Mouse (Mus musculus) forebrain, embryonic 16.5 days (tissue): Measurements from ENCODE around the gene Slc25a21. TPM values are rescaled to one million over a fixed set of nuclear protein-coding genes. Genes with fewer than 3 reads are reported as not detected.

Source experiments
- ATAC-seq: fragments of 200-750 bp; cut with Nextera tagmentation; 2 replicates; pipeline ENCODE4 v1.8.0; 2017; ENCODE audit warnings: mild to moderate bottlenecking, moderate library complexity
- H3K27ac ChIP-seq: fragments of 300-500 bp; sonication (generic); 2 replicates; pipeline ENCODE4 v1.5.1; 2014; ENCODE audit warnings: low read length, control low read depth
- H3K27me3 ChIP-seq: fragments of 300-500 bp; sonication (generic); replicated peaks from 2 replicates; pipeline ENCODE4 v1.6.1; 2014; ENCODE audit warnings: low read length; ENCODE audit not compliant: control insufficient read depth, insufficient read depth
- H3K36me3 ChIP-seq: fragments of 300-500 bp; sonication (generic); 2 replicates; pipeline ENCODE4 v1.6.1; 2014; ENCODE audit not compliant: control insufficient read depth, insufficient read depth
- H3K4me1 ChIP-seq: fragments of 300-500 bp; sonication (generic); replicated peaks from 2 replicates; pipeline ENCODE4 v1.6.1; 2014; ENCODE audit warnings: low read length; ENCODE audit not compliant: control insufficient read depth, insufficient read depth
- H3K4me2 ChIP-seq: fragments of 300-500 bp; sonication (generic); 2 replicates; pipeline ENCODE4 v1.6.1; 2014; ENCODE audit warnings: mild to moderate bottlenecking, low read length, control low read depth
- H3K4me3 ChIP-seq: fragments of 300-500 bp; sonication (generic); replicated peaks from 2 replicates; pipeline ENCODE4 v1.5.1; 2014; ENCODE audit warnings: mild to moderate bottlenecking, low read length, control low read depth
- H3K9ac ChIP-seq: fragments of 300-500 bp; sonication (generic); replicated peaks from 2 replicates; pipeline ENCODE4 v1.6.1; 2014; ENCODE audit warnings: low read depth, low read length, control low read depth
- H3K9me3 ChIP-seq: fragments of 300-500 bp; sonication (generic); 2 replicates; pipeline ENCODE4 v1.6.1; 2016; ENCODE audit warnings: low read length; ENCODE audit not compliant: control insufficient read depth
- WGBS: fragments of 180-500 bp; shearing (Covaris S2); extraction: QIAGEN DNeasy Blood & Tissue Kit; methylation state at CpG from one replicate; pipeline ENCODE4 v1.1.7; 2014; 5-methylcytosine and 5-hydroxymethylcytosine counted together
- polyA plus RNA-seq: library from polyadenylated mRNA; unstranded; fragments of >200 nt; fragmentation: Nextera tagmentation; extraction: Ambion mirVana; gene quantifications from 2 replicates; pipeline ENCODE4 v1.2.1, GENCODE M21; 2015

Gene Slc25a21
- polyA plus RNA-seq, 1 experiment from 2014 or later: not detected

DNA sequence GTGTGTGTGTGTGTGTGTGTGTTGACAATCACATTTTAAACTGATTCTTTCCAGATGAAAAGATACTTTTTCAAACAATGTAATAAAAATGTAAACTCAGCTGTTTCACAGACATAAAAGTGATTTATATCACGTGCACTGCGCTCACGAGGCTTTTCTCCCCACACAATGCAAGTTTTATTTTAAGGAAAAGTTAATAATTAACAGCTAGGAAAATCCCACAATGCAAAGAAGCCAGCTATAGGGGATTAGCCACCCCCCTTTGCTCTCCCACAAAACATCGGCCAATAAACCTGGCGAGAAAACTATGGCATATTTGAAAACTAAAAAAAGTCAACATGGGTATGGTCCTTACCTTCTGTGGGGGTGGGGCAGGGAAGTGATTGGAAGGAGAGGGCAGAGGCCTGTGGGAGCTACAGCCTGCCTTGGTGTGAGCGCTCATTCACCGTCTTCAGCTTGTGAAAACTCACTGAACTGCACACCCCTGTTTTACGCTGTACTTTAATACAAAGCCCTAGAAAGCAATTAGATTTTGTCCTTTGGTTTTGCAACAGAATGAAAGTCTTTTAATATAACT lies 369.4 kb downstream of the Slc25a21 start:
- Histone ChIP-seq H3K4me1 (peaks cover 5% of the 10 kb centered on the region; the same call in 1 of the 2 replicates), H3K4me2 (no peak overlapping the region), H3K9me3 (no peaks in the 10 kb centered on the region), H3K9ac (no peak overlapping the region), H3K4me3 (no peak overlapping the region), H3K36me3 (no peaks in the 10 kb centered on the region), H3K27me3 (no peaks in the 10 kb centered on the region), H3K27ac (no peak overlapping the region)
- WGBS: 48% methylated on average over 8 of the region's 8 CpGs
- ATAC-seq: no peak

DNA sequence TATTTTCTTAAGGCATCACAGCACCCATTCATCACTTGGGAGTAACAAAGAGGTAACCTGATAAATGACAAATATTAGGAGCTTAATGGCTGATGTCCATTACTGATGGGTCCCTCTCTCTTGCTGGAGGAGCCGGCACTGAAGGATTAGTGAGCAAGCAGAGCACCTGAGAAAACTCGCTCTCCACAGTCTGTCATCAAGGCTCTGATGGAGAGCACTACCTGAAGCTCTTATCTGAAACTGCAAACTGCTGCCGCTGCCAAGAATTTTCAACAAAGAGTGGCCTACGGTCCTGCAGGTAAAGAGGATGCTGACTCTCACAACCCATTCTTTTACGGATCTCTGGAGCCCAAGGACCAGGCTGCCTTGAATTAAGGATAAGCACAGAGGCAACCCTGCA lies 372.6 kb downstream of the Slc25a21 start:
- Histone ChIP-seq H3K27ac (no peak overlapping the region), H3K4me3 (no peak overlapping the region), H3K36me3 (no peaks in the 10 kb centered on the region), H3K4me2 (no peak overlapping the region), H3K4me1 (peaks cover 5% of the 10 kb centered on the region; the same call in 1 of the 2 replicates), H3K9me3 (no peaks in the 10 kb centered on the region), H3K9ac (no peak overlapping the region), H3K27me3 (no peaks in the 10 kb centered on the region)
- ATAC-seq: no peak
- 72% methylated on average over 5 of the region's 5 CpGs for WGBS

DNA sequence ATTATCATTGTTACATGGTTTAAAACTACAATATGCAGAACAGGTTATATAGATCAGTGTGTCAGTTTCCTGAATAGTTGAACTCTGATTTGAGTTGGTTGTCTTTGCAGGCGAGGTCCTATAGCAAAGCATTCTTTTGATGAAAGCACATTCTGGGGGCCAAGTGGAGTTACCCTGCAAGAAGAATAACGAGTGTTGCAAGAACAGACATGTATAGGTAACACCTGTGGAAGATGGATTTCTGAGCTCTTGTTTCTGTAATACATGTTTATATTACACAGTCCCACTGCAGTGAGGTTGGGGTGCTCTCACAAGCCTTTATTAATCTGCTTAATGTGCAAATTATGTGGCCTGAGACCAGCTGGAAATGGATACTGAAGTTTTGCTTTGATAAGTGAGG lies 375.1 kb downstream of the Slc25a21 start:
- Histone ChIP-seq H3K4me3 (no peak overlapping the region), H3K9me3 (no peaks in the 10 kb centered on the region), H3K9ac (no peak overlapping the region), H3K4me2 (no peak overlapping the region), H3K4me1 (no peaks in the 10 kb centered on the region), H3K27me3 (no peaks in the 10 kb centered on the region), H3K36me3 (no peaks in the 10 kb centered on the region), H3K27ac (no peak overlapping the region)
- ATAC-seq: no peak
- 51% methylated on average over 2 of the region's 2 CpGs for WGBS

DNA sequence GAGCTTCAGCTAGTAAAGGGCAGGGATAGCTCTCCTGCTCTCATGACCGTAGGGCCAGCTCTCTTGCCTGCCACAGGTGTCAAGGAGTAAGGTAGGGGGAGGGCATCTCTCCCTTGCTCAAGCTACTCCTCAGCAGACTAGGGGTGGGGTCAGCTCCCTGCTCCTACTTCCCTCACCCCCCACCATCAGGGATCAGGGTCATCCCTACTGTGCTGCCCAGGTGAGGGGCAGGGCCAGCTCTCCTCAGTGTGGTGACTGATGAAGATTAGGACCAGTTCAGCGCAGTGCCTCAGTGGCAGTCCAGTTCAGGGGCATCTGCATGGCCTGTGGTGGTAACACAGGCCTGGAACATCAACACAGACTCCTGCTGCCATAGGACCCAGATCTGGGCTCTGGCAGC lies 376.7 kb downstream of the Slc25a21 start:
- Histone ChIP-seq H3K9me3 (no peaks in the 10 kb centered on the region), H3K27ac (no peak overlapping the region), H3K36me3 (no peaks in the 10 kb centered on the region), H3K9ac (no peak overlapping the region), H3K27me3 (no peaks in the 10 kb centered on the region), H3K4me3 (no peak overlapping the region), H3K4me2 (no peak overlapping the region), H3K4me1 (no peaks in the 10 kb centered on the region)
- WGBS: 90% methylated on average over 2 of the region's 2 CpGs
- ATAC-seq: no peak; the same call in 1 of the 2 replicates

DNA sequence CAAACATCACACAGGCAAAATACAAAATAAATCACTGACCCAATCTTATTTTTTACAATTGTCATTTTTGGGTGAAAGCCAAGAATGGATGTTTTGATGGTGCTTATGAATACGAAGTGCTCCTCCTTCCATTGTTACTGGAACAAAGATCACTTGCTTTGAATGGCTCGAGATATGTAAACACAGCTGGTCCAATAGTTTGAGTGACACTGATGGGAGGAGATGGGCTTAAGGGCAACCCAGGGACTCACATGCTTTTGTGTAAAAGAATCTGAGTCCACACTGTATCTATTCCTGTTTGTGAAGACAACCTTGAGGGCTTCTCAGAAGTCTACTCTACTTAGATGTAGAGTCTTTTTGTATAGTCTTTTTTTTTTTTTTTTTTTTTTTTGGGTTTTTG lies 389.8 kb downstream of the Slc25a21 start:
- Histone ChIP-seq H3K27ac (no peak overlapping the region), H3K4me2 (no peak overlapping the region), H3K9ac (no peak overlapping the region), H3K27me3 (no peaks in the 10 kb centered on the region), H3K36me3 (no peaks in the 10 kb centered on the region), H3K4me1 (no peaks in the 10 kb centered on the region), H3K9me3 (no peaks in the 10 kb centered on the region), H3K4me3 (no peak overlapping the region)
- WGBS: 51% methylated on average over 2 of the region's 2 CpGs
- peak; percentile 63; the same call in 1 of the 2 replicates for ATAC-seq

- no peak overlapping the region for H3K27ac ChIP-seq
- H3K27me3 ChIP-seq: no peaks in the 10 kb centered on the region
- no peak overlapping the region for H3K4me2 ChIP-seq
- 81% methylated on average over 2 of the region's 2 CpGs for WGBS
- H3K4me3 ChIP-seq: no peak overlapping the region
- H3K4me1 ChIP-seq: no peaks in the 10 kb centered on the region
- H3K9ac ChIP-seq: no peak overlapping the region
- no peaks in the 10 kb centered on the region for H3K36me3 ChIP-seq
- no peaks in the 10 kb centered on the region for H3K9me3 ChIP-seq
- no peak for ATAC-seq
Measured at GRCm38 (mm10) chr12:56807078-56807477, 390.2 kb downstream of the Slc25a21 start.

DNA sequence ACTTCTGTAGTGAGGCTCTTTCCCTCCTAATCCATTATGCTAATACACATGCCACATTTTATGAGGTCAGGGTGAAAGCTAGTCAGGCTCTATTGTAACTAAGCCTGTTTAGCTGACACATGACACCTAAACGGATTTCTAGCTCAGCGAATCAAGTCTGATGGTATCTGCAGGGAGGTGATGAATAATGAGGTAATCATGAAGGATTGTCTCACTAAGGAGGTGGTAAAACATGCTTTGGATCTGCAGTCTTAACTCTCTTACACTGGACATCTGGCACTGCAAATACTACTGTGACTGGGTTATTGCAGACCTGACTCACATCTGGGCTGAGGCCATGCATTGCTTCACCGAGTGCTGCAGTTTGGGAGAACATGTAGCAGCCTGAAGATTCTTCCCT lies 392.8 kb downstream of the Slc25a21 start:
- no peak overlapping the region for H3K9ac ChIP-seq
- H3K27me3 ChIP-seq: no peaks in the 10 kb centered on the region
- ATAC-seq: no peak
- H3K36me3 ChIP-seq: no peaks in the 10 kb centered on the region
- H3K4me3 ChIP-seq: no peak overlapping the region
- H3K27ac ChIP-seq: no peak overlapping the region
- H3K4me1 ChIP-seq: no peaks in the 10 kb centered on the region
- 39% methylated on average over 3 of the region's 3 CpGs for WGBS
- H3K9me3 ChIP-seq: no peaks in the 10 kb centered on the region
- H3K4me2 ChIP-seq: no peak overlapping the region

DNA sequence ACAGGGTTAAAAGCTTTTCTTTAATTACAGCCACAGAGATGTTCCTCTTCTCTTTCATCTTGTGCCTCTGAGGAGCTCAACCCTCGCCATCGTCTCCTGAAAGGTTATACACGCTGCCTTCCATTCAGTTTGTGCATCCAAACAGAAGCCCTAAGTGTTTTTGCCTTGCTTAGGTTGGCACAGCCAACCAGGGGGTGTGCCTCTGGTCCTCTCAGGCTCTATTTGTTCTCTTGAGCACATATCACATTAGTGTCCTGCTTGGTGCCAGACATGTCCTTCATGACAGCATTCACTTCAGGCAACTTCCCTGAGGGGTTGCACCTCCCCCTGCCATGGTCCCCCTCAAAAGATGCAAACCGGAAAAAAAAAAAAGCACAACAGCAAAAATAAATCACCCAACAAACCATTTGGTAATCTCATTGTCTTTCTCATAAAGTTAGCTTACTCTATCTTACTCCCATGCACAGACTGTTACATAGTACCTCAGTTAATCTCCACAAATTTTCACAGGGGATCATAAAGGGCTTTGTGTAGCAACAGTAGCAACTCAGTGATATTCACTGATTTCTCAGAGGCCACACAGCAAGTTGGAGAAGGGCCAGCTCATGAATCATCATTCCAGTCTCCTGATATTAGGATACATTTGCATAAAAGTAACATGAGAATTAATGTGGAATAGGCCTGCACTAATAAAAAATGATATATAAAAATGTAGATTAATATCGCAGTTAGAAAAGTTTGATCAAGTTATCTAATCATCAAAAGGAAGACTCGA lies 398.4 kb downstream of the Slc25a21 start:
- no peaks in the 10 kb centered on the region for H3K36me3 ChIP-seq
- WGBS: 42% methylated on average over 6 of the region's 6 CpGs
- H3K4me2 ChIP-seq: no peak overlapping the region
- no peak overlapping the region for H3K4me3 ChIP-seq
- H3K4me1 ChIP-seq: peaks cover 2% of the 10 kb centered on the region; the same call in 1 of the 2 replicates
- no peaks in the 10 kb centered on the region for H3K27me3 ChIP-seq
- no peaks in the 10 kb centered on the region for H3K9me3 ChIP-seq
- no peak overlapping the region for H3K9ac ChIP-seq
- ATAC-seq: peak; percentile 78
- no peak overlapping the region for H3K27ac ChIP-seq

DNA sequence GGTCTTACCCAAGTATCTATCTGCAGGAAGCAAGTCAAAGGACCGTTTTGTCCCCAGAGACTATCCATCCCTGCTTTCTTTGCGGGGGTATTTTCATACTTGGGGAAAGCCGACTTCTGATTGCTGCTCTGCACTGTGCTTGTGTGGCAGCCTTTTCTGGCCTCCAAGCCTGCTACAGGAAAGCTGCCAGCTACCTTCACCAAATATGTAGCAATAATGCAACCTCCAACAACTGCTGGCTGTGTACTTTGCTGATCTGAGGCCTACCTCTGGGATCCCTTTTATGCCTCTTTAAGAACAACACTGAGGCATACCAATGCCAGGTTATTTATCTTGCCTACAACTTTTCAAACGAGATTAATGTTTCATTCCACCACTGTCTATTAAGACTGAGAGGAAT lies 408.0 kb downstream of the Slc25a21 start:
- Histone ChIP-seq H3K9ac (no peak overlapping the region), H3K36me3 (no peaks in the 10 kb centered on the region), H3K4me2 (no peak overlapping the region), H3K4me3 (no peak overlapping the region), H3K4me1 (no peaks in the 10 kb centered on the region; the same call in 1 of the 2 replicates), H3K9me3 (no peaks in the 10 kb centered on the region), H3K27me3 (no peaks in the 10 kb centered on the region), H3K27ac (no peak overlapping the region)
- no peak for ATAC-seq
- WGBS: 73% methylated on average over 4 of the region's 4 CpGs
